In the genomic region with DNA sequence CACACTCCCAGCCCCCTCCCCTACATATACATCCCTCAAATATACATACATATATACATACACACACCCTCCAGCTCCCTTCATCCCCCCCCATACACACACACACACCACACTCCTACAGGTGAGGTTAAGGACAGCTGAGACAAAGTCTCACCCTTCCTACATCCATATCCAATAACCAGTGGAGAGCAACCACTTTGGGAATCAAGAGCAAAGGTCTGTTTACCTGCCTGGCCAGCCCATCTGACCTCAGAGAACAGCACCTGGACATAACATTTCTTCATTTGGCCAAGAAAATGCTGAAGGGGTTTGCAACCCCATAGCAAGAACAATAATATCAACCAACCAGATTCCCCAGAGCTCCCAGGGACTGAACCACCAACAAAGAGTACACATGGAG, we compare ENCODE assay signal across 22 mouse cellular contexts.
"Had no signal": no experiment of that assay in that cellular context is flagged by ENCODE, and none has a peak within 500 bp of the region (broad histone marks: within the 10 kb centered on the region; RNA-seq: fewer than 3 reads in every experiment).

No protein-coding gene starts in this region.

- H3K4me3 ChIP-seq: liver, embryonic 15.5 days; midbrain, embryonic 10.5 days; midbrain, embryonic 12.5 days; myocyte; neural tube, embryonic 13.5 days; neural tube, embryonic 15.5 days; stomach, embryonic 15.5 days had no signal

- H3K4me1 ChIP-seq: midbrain, embryonic 10.5 days; midbrain, embryonic 12.5 days; neural tube, embryonic 13.5 days; neural tube, embryonic 15.5 days; stomach, embryonic 15.5 days had no signal

- H3K27me3 ChIP-seq: liver, embryonic 15.5 days; midbrain, embryonic 12.5 days; neural tube, embryonic 13.5 days; neural tube, embryonic 15.5 days; stomach, embryonic 15.5 days had no signal

- H3K9ac ChIP-seq: liver, embryonic 15.5 days; lung, embryonic 14.5 days; midbrain, embryonic 12.5 days; neural tube, embryonic 13.5 days; neural tube, embryonic 15.5 days; stomach, embryonic 15.5 days had no signal

- H3K36me3 ChIP-seq: liver, embryonic 15.5 days; midbrain, embryonic 10.5 days; midbrain, embryonic 12.5 days; neural tube, embryonic 13.5 days; neural tube, embryonic 15.5 days; stomach, embryonic 15.5 days had no signal

- DNase-seq: lung, adult 18-20 months; lung, embryonic 14.5 days; lung, postnatal 10 days; lung, postnatal 4 days; midbrain, embryonic 14.5 days; retina, postnatal 1 day; right cerebral cortex, adult 18-20 months; right cerebral cortex, postnatal 25 days; right cerebral cortex, postnatal 4 days; spleen, adult 18-20 months; thymus, adult 18-20 months; thymus, postnatal 14 days; thymus, postnatal 36 days had no signal

- H3K9me3 ChIP-seq: liver, embryonic 15.5 days; midbrain, embryonic 10.5 days; midbrain, embryonic 12.5 days; neural tube, embryonic 13.5 days; neural tube, embryonic 15.5 days; stomach, embryonic 15.5 days had no signal

- ATAC-seq: midbrain, embryonic 16.5 days had no signal

- H3K4me2 ChIP-seq: liver, embryonic 15.5 days; lung, embryonic 14.5 days; midbrain, embryonic 12.5 days; neural tube, embryonic 13.5 days; neural tube, embryonic 15.5 days; stomach, embryonic 15.5 days had no signal

- H3K27ac ChIP-seq: liver, embryonic 15.5 days; midbrain, embryonic 10.5 days; midbrain, embryonic 12.5 days; neural tube, embryonic 13.5 days; neural tube, embryonic 15.5 days; stomach, embryonic 15.5 days; stomach, postnatal 0 days had no signal
